Mouse (Mus musculus) myocyte (in vitro differentiated cells): ENCODE measurements around the gene Hhip.

Source experiments
- MAX ChIP-seq: IDR thresholded peaks from one replicate; pipeline ENCODE4 v1.6.1; 2011; ENCODE audit warnings: low read depth, mild to moderate bottlenecking, control low read depth
- MYOD1 ChIP-seq, 3 experiments: IDR thresholded peaks; one replicate each; pipeline ENCODE4 v1.6.1; 2011; ENCODE audit warnings: control low read depth in 2 of 3, low read depth in 2 of 3, mild to moderate bottlenecking in 2 of 3, moderate library complexity in 1 of 3; ENCODE audit not compliant: insufficient read length in 2 of 3, control insufficient read depth in 1 of 3
- POLR2A ChIP-seq: IDR thresholded peaks from one replicate; pipeline ENCODE4 v1.6.1; 2011; ENCODE audit warnings: low read depth, mild to moderate bottlenecking, control low read depth, moderate library complexity; ENCODE audit not compliant: insufficient read length
- REST ChIP-seq: IDR thresholded peaks from one replicate; pipeline ENCODE4 v1.6.1; 2011; ENCODE audit warnings: mild to moderate bottlenecking, control low read depth, moderate library complexity; ENCODE audit not compliant: insufficient read depth, insufficient read length
- TCF3 ChIP-seq: IDR thresholded peaks from one replicate; pipeline ENCODE4 v1.6.1; 2011; ENCODE audit warnings: low read depth, control low read depth; ENCODE audit not compliant: insufficient read length
- USF1 ChIP-seq: IDR thresholded peaks from one replicate; pipeline ENCODE4 v1.6.1; 2011; ENCODE audit warnings: low read depth, mild to moderate bottlenecking, control low read depth, moderate library complexity

GRCm38 (mm10) chr8:80048256-80048655, 9.6 kb downstream of the Hhip start:
- TF ChIP-seq POLR2A (no peak), TCF3 (no peak), MYOD1 (IDR thresholded peaks at IDR 0.05; ENCODE audit: control insufficient read depth in 1 of 3, insufficient read length in 2 of 3, low read depth in 2 of 3) (no peak), REST (no peak), MAX (no peak), USF1 (no peak)
